Mouse (Mus musculus) left cerebral cortex, adult 18-20 months (tissue): Measurements from ENCODE around the gene Hpd. TPM values are rescaled to one million over a fixed set of nuclear protein-coding genes. Genes with fewer than 3 reads are reported as not detected.

ENCODE experiments used
- total RNA-seq, 2 experiments: library from RNA; stranded (reverse); gene quantifications; 2 replicates each; pipeline ENCODE4 v1.2.3; 2021

Gene Hpd
- total RNA-seq, 2 experiments from 2014 or later: 0.37 TPM; not detected in 1

Other genes starting within 250 kb of the Hpd start
- 10 to 100 TPM; 24.2 to 25.5 TPM for gene Kdm2b, start 192.9 kb downstream of the Hpd start, total RNA-seq
- 1 to 10 TPM; 8.8 to 10.0 TPM for gene Orai1, start 167.7 kb downstream of the Hpd start, total RNA-seq
- under 1 TPM in 1 of 2 experiments, not detected in 1; 0.40 TPM for gene Morn3, start 135.7 kb downstream of the Hpd start, total RNA-seq
- 10 to 100 TPM; 13.2 to 13.8 TPM for gene Tmem120b, start 114.3 kb downstream of the Hpd start, total RNA-seq
- gene Rhof, start 50.0 kb downstream of the Hpd start, total RNA-seq: 10 to 100 TPM; 50.5 to 51.0 TPM
- gene Setd1b, start 40.5 kb downstream of the Hpd start, total RNA-seq: 10 to 100 TPM; 34.0 to 34.5 TPM
- gene Psmd9, start 13.3 kb downstream of the Hpd start, total RNA-seq: 10 to 100 TPM; 23.1 to 28.3 TPM
- gene Wdr66, start 69.4 kb upstream of the Hpd start, total RNA-seq: 1 to 10 TPM; 3.8 to 4.2 TPM
- gene Bcl7a, start 161.1 kb upstream of the Hpd start, total RNA-seq: 10 to 100 TPM; 66.3 to 70.1 TPM
- gene Mlxip, start 212.1 kb upstream of the Hpd start, total RNA-seq: 10 to 100 TPM; 16.0 to 16.8 TPM